Mouse (Mus musculus): ENCODE results near the gene Cd300lb.

The Cd300lb gene

GRCm38 (mm10) chr11:114883251-114883789, 50.9 kb downstream of the Cd300lb start:
- no peak for DNase-seq (ENCODE audit: low read depth)

GRCm38 (mm10) chr11:114880589-114880988, 53.6 kb downstream of the Cd300lb start:
- peak; percentile 58 for DNase-seq (ENCODE audit: low read depth)

- DNase-seq (ENCODE audit: low read depth): no peak
Measured at GRCm38 (mm10) chr11:114880185-114880584, 54.0 kb downstream of the Cd300lb start.

- no peak for DNase-seq (ENCODE audit: low read depth)
Measured at GRCm38 (mm10) chr11:114879666-114880065, 54.5 kb downstream of the Cd300lb start.

- DNase-seq (ENCODE audit: low read depth): no peak
Measured at GRCm38 (mm10) chr11:114877145-114877544, 57.0 kb downstream of the Cd300lb start.

GRCm38 (mm10) chr11:114876621-114877020, 57.6 kb downstream of the Cd300lb start:
- DNase-seq (ENCODE audit: low read depth): no peak

GRCm38 (mm10) chr11:114876176-114876575, 58.0 kb downstream of the Cd300lb start:
- DNase-seq (ENCODE audit: low read depth): no peak

GRCm38 (mm10) chr11:114875301-114875801, 58.8 kb downstream of the Cd300lb start:
- DNase-seq (ENCODE audit: low read depth): no peak

GRCm38 (mm10) chr11:114874226-114875145, 59.7 kb downstream of the Cd300lb start:
- DNase-seq (ENCODE audit: low read depth): no peak

GRCm38 (mm10) chr11:114873022-114873817, 61.0 kb downstream of the Cd300lb start:
- no peak for DNase-seq (ENCODE audit: low read depth)

Data from c-Kit-positive CD71-negative TER-119-negative erythroid progenitor cells, embryonic 14.5 days (primary cell).